Mouse (Mus musculus): ENCODE data around the gene Fbxo3.

- TF ChIP-seq HCFC1 (IDR thresholded peaks at IDR 0.05; ENCODE audit: borderline replicate concordance, insufficient read depth, low read length) (no peak), MAFK (IDR thresholded peaks at IDR 0.05; ENCODE audit: insufficient read depth, low read depth, low read length) (no peak), CHD2 (IDR thresholded peaks at IDR 0.05; ENCODE audit: low read depth, low read length) (no peak), ZC3H11A (IDR thresholded peaks at IDR 0.05; ENCODE audit: borderline replicate concordance, low read depth, low read length) (no peak), ZNF384 (IDR thresholded peaks at IDR 0.05; ENCODE audit: low read depth, low read length) (no peak)
Measured at GRCm38 (mm10) chr2:104110031-104110430, 82.5 kb downstream of the Fbxo3 start.

Data from ES-E14 (cell line).